In the genomic region with DNA sequence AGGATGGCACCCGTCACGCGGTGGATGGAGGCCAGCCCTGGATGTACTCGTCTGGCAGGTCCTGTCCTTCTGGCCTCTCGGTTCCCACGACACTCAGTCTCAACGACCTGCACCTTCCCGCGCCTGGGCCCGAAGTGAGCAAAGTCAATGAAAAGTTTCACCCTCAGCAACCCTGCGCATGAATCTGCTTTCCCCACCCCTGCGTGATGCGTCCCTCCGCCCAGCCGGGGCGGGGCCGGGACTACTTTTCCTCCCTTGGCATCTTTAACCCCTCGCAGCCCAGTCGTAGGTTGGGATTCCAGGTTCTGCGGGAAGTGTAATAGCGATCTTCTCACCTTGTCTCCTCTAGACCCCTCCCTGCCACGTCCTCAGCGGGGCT, we compare ENCODE assay signal across 8 mouse cellular contexts. TPM values are rescaled to one million over a fixed set of nuclear protein-coding genes. Genes with fewer than 3 reads are reported as not detected.
DNase-seq lines count a peak whose midpoint lies in the region; ATAC-seq and TF ChIP-seq lines count a peak whose summit lies in the region.

No protein-coding gene starts in this region.

- no peaks in the 10 kb centered on the region for H3K9me3 ChIP-seq in heart, embryonic 14.5 days (ENCODE audit: control insufficient read depth, low read length)
- H3K9me3 ChIP-seq in liver, embryonic 11.5 days (ENCODE audit: control insufficient read depth, low read length), result no peaks in the 10 kb centered on the region

- H3K4me1 ChIP-seq in brown adipose tissue, adult 24 weeks (ENCODE audit: control insufficient read depth, insufficient read depth, insufficient read length, low read length), result no peaks in the 10 kb centered on the region
- peaks cover 6 to 15% of the 10 kb centered on the region in 2 experiments for H3K4me1 ChIP-seq in heart, embryonic 14.5 days (ENCODE audit: control insufficient read depth in 2 of 2, insufficient read depth in 2 of 2, low read length in 2 of 2)
- peaks cover 9% of the 10 kb centered on the region; the same call in 1 of the 2 replicates for H3K4me1 ChIP-seq in liver, embryonic 11.5 days (replicated peaks; ENCODE audit: control insufficient read depth, insufficient read depth, low read length)

- H3K27ac ChIP-seq in brown adipose tissue, adult 24 weeks (replicated peaks; ENCODE audit: low read depth, low read length), result peak overlapping the region; percentile 100
- peak overlapping the region; percentile 95 to 97 for H3K27ac ChIP-seq in heart, embryonic 14.5 days (replicated peaks in 1 of 2; ENCODE audit: control insufficient read depth in 1 of 2, insufficient read depth in 1 of 2, low read depth in 2 of 2, low read length in 2 of 2)
- H3K27ac ChIP-seq in liver, embryonic 11.5 days (ENCODE audit: low read depth, low read length), result peak overlapping the region; percentile 94

- H3K27me3 ChIP-seq in heart, embryonic 14.5 days (ENCODE audit: control insufficient read depth, insufficient read depth, low read length), result no peaks in the 10 kb centered on the region
- no peaks in the 10 kb centered on the region for H3K27me3 ChIP-seq in liver, embryonic 11.5 days (replicated peaks; ENCODE audit: control insufficient read depth, insufficient read depth, low read length)
- no peaks in the 10 kb centered on the region for H3K27me3 ChIP-seq in myocyte (ENCODE audit: control insufficient read depth, insufficient read depth, insufficient read length)

- H3ac ChIP-seq in myocyte (ENCODE audit: control insufficient read depth, insufficient read length), result peak overlapping the region; percentile 26

- H3K36me3 ChIP-seq in heart, embryonic 14.5 days (ENCODE audit: control insufficient read depth, insufficient read depth, low read length), result peaks cover 18% of the 10 kb centered on the region; the same call in 1 of the 2 replicates
- H3K36me3 ChIP-seq in liver, embryonic 11.5 days (ENCODE audit: control insufficient read depth, insufficient read depth, low read length), result peaks cover 2% of the 10 kb centered on the region; the same call in 1 of the 2 replicates
- no peaks in the 10 kb centered on the region for H3K36me3 ChIP-seq in myocyte (ENCODE audit: control insufficient read depth, insufficient read depth)

- peak; percentile 100 for TF ChIP-seq POLR2A in myocyte (IDR thresholded peaks at IDR 0.05; ENCODE audit: insufficient read length, low read depth)

- peaks cover 48% of the 10 kb centered on the region for H3K79me2 ChIP-seq in myocyte (ENCODE audit: control insufficient read depth, insufficient read depth)

- ATAC-seq in erythroid progenitor cell, adult 5-6 weeks (replicated peaks; ENCODE audit: low FRiP score, poor library complexity, severe bottlenecking), result peak; percentile 59
- ATAC-seq in heart, embryonic 14.5 days (ENCODE audit: insufficient number of reproducible peaks, insufficient read depth, low FRiP score, low read depth), result peak; percentile 22; the same call in 1 of the 2 replicates
- ATAC-seq in liver, embryonic 11.5 days (replicated peaks; ENCODE audit: low FRiP score), result peak; percentile 37

- peak overlapping the region; percentile 95 for H3K9ac ChIP-seq in heart, embryonic 14.5 days (ENCODE audit: low read length)
- H3K9ac ChIP-seq in liver, embryonic 11.5 days (ENCODE audit: low read depth, low read length), result peak overlapping the region; percentile 84

- WGBS in heart, embryonic 14.5 days, result 0% methylated on average over 23 of the region's 23 CpGs
- under 1% methylated on average over 23 of the region's 23 CpGs for WGBS in liver, embryonic 11.5 days

- peak; percentile 93 for DNase-seq in CD4-positive, CD25-positive, alpha-beta regulatory T cell, adult 2 months (ENCODE audit: low read depth, low spot score)
- peak; percentile 95 for DNase-seq in kidney, postnatal 10 days
- peak; percentile 95 for DNase-seq in liver, embryonic 11.5 days (ENCODE audit: low spot score)
- DNase-seq in spleen, postnatal 4 days (ENCODE audit: low spot score in 2 of 2), result peak; percentile 90 to 94

- H3K4me2 ChIP-seq in heart, embryonic 14.5 days (ENCODE audit: low read length), result peak overlapping the region; percentile 94
- H3K4me2 ChIP-seq in liver, embryonic 11.5 days, result peak overlapping the region; percentile 98
- peak overlapping the region; percentile 77 for H3K4me2 ChIP-seq in myocyte (ENCODE audit: low read depth)

- H3K4me3 ChIP-seq in brown adipose tissue, adult 24 weeks (ENCODE audit: insufficient read depth, low read depth, low read length), result peak overlapping the region; percentile 94
- peak overlapping the region; percentile 79 to 84 for H3K4me3 ChIP-seq in heart, embryonic 14.5 days (ENCODE audit: control insufficient read depth in 1 of 2, insufficient read depth in 1 of 2, low read depth in 1 of 2, low read length in 2 of 2)
- H3K4me3 ChIP-seq in liver, embryonic 11.5 days (ENCODE audit: low read depth, low read length), result peak overlapping the region; percentile 90
- H3K4me3 ChIP-seq in myocyte, result peak overlapping the region; percentile 88

TF ChIP-seq in myocyte, 11 proteins besides CTCF, POLR2A, EP300 and RAD21:
- TF ChIP-seq MYOD1 (IDR thresholded peaks at IDR 0.05; ENCODE audit: control insufficient read depth in 1 of 3, insufficient read length in 2 of 3, low read depth in 2 of 3) (peak in 1 of 3 experiments; percentile 34), TCF3 (IDR thresholded peaks at IDR 0.05; ENCODE audit: insufficient read length, low read depth) (no peak), POLR2AphosphoS2 (IDR thresholded peaks at IDR 0.05; ENCODE audit: insufficient read length, low read depth) (peak; percentile 100), TCF12 (IDR thresholded peaks at IDR 0.05; ENCODE audit: insufficient read depth, poor library complexity, severe bottlenecking) (no peak), CEBPB (IDR thresholded peaks at IDR 0.05; ENCODE audit: insufficient read depth, poor library complexity, severe bottlenecking) (peak; percentile 24; the same call in 1 of the 2 replicates), MYOG (IDR thresholded peaks at IDR 0.05; ENCODE audit: control insufficient read depth in 1 of 3, insufficient read depth in 1 of 3, insufficient read length in 2 of 3, low read depth in 2 of 3) (peak in 1 of 3 experiments; percentile 75), USF1 (IDR thresholded peaks at IDR 0.05; ENCODE audit: low read depth) (peak; percentile 33), MAX (IDR thresholded peaks at IDR 0.05; ENCODE audit: low read depth) (peak; percentile 59), SRF (IDR thresholded peaks at IDR 0.05; ENCODE audit: control insufficient read depth, insufficient read length, low read depth) (peak; percentile 47), E2F4 (IDR thresholded peaks at IDR 0.05; ENCODE audit: insufficient read depth) (peak; percentile 65), REST (IDR thresholded peaks at IDR 0.05; ENCODE audit: insufficient read depth, insufficient read length) (peak; percentile 60)
TF ChIP-seq in myocyte: peak in this region for 9.

RNA-seq across cellular contexts. Expression of gene Tob2, which starts 0.5 kb away (rescaled TPM):
- 79.0 and 87.4 TPM in 2 replicates for polyA plus RNA-seq in brown adipose tissue, adult 24 weeks (2012; ENCODE audit: insufficient read depth, insufficient read length, missing spikeins)
- total RNA-seq in erythroid progenitor cell, adult 5-6 weeks (2015; ENCODE audit: low replicate concordance), result 9.7 and 10.5 TPM in 2 replicates
- 8.7 and 9.4 TPM in 2 replicates for total RNA-seq in erythroid progenitor cell, adult 5-6 weeks (2017; ENCODE audit: low replicate concordance)
- 10.3 and 12.4 TPM in 2 replicates for polyA plus RNA-seq in heart, embryonic 14.5 days (2014; fragmentation: Nextera tagmentation; extraction: Ambion mirVana)
- 18.3 and 19.3 TPM in 2 replicates for polyA plus RNA-seq in liver, embryonic 11.5 days (2014; fragmentation: Nextera tagmentation; extraction: Ambion mirVana)
- 37.9 TPM for polyA plus RNA-seq in myocyte (2012; fragmentation: generic; extraction: Trizol)

RNA-seq across cellular contexts. Expression of gene Phf5a, which starts 13.6 kb away (rescaled TPM):
- polyA plus RNA-seq in brown adipose tissue, adult 24 weeks (2012; ENCODE audit: insufficient read depth, insufficient read length, missing spikeins), result 42.4 and 46.3 TPM in 2 replicates
- 49.0 and 58.3 TPM in 2 replicates for total RNA-seq in erythroid progenitor cell, adult 5-6 weeks (2015; ENCODE audit: low replicate concordance)
- 18.6 and 46.0 TPM in 2 replicates for total RNA-seq in erythroid progenitor cell, adult 5-6 weeks (2017; ENCODE audit: low replicate concordance)
- polyA plus RNA-seq in heart, embryonic 14.5 days (2014; fragmentation: Nextera tagmentation; extraction: Ambion mirVana), result 103 and 106 TPM in 2 replicates
- polyA plus RNA-seq in liver, embryonic 11.5 days (2014; fragmentation: Nextera tagmentation; extraction: Ambion mirVana), result 224 and 237 TPM in 2 replicates
- polyA plus RNA-seq in myocyte (2012; fragmentation: generic; extraction: Trizol), result 95.3 TPM

RNA-seq across cellular contexts. Expression of gene Aco2, which starts 14.0 kb away (rescaled TPM):
- 3,633 and 4,102 TPM in 2 replicates for polyA plus RNA-seq in brown adipose tissue, adult 24 weeks (2012; ENCODE audit: insufficient read depth, insufficient read length, missing spikeins)
- 44.4 and 51.5 TPM in 2 replicates for total RNA-seq in erythroid progenitor cell, adult 5-6 weeks (2015; ENCODE audit: low replicate concordance)
- total RNA-seq in erythroid progenitor cell, adult 5-6 weeks (2017; ENCODE audit: low replicate concordance), result 72.2 and 113 TPM in 2 replicates
- polyA plus RNA-seq in heart, embryonic 14.5 days (2014; fragmentation: Nextera tagmentation; extraction: Ambion mirVana), result 571 and 598 TPM in 2 replicates
- 177 and 185 TPM in 2 replicates for polyA plus RNA-seq in liver, embryonic 11.5 days (2014; fragmentation: Nextera tagmentation; extraction: Ambion mirVana)
- polyA plus RNA-seq in myocyte (2012; fragmentation: generic; extraction: Trizol), result 666 TPM

RNA-seq across cellular contexts. Expression of gene Tef, which starts 55.9 kb away (rescaled TPM):
- polyA plus RNA-seq in brown adipose tissue, adult 24 weeks (2012; ENCODE audit: insufficient read depth, insufficient read length, missing spikeins), result 33.0 and 53.3 TPM in 2 replicates
- total RNA-seq in erythroid progenitor cell, adult 5-6 weeks (2015; ENCODE audit: low replicate concordance), result 1.7 and 3.2 TPM in 2 replicates
- 1.4 and 2.1 TPM in 2 replicates for total RNA-seq in erythroid progenitor cell, adult 5-6 weeks (2017; ENCODE audit: low replicate concordance)
- polyA plus RNA-seq in heart, embryonic 14.5 days (2014; fragmentation: Nextera tagmentation; extraction: Ambion mirVana), result 23.4 and 25.8 TPM in 2 replicates
- polyA plus RNA-seq in liver, embryonic 11.5 days (2014; fragmentation: Nextera tagmentation; extraction: Ambion mirVana), result 12.0 and 12.6 TPM in 2 replicates
- polyA plus RNA-seq in myocyte (2012; fragmentation: generic; extraction: Trizol), result 58.4 TPM

Comparison
In these comparisons a context has a peak if more than half of its experiments do, and no peak if none do; other contexts are left out.
1. Peak in every context shown above with its lines: DNase-seq, ATAC-seq, H3K4me3 ChIP-seq and H3K27ac ChIP-seq.